Mouse (Mus musculus): ENCODE measurements around the gene Cd209g.

- TF ChIP-seq POLR2A (IDR thresholded peaks at IDR 0.05; ENCODE audit: low read depth, low read length) (no peak), CTCF (conservative IDR thresholded peaks at IDR 0.05; ENCODE audit: insufficient read depth, insufficient read length, low read depth, low read length) (no peak)
Measured at GRCm38 (mm10) chr8:4133798-4134197, at the start of gene Cd209g.
